Mouse (Mus musculus) spleen, adult 18-20 months (tissue): ENCODE results near the gene Siae.
A peak's percentile ranks its signal among the peaks of the same experiment; 100 is the strongest.

ENCODE experiments used
- DNase-seq, 2 experiments: peaks; one replicate each; pipeline ENCODE4 v3.0.0; 2022; ENCODE audit warnings: mixed read lengths in 2 of 2

Gene Siae

DNA sequence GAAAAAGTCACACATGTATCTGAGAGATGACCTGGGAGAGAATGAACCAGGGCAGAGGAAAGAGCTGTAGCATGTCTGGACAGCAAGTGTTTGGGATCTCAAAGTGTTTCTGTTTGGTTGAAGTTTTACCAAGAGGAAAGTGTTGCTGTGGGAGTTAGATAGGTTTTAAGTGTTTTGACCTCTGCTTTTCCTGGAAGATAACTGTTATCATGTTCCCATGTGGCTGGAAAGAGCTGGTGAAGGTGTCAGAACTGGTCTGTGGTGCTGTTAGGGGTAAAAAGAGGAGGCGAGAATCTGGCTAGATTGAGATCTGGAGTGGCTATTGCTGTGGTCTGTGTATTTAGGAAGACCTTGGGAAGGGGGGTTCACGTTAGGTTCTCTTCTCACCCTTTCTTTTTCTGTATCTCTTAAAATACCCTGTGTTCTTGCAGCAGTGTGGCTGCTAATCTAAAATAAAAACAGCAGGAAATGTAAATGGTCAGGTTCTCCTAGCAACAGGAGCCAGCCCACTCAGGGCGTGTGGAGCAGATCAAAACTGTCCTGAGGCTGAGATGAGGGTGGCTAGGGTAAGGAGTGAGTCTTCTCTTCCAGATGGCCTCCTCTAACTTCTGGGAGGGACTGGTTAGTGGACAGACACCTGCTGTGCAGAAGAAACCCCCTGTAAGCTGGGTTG lies 16.8 kb downstream of the Siae start:
- no peak for DNase-seq

DNA sequence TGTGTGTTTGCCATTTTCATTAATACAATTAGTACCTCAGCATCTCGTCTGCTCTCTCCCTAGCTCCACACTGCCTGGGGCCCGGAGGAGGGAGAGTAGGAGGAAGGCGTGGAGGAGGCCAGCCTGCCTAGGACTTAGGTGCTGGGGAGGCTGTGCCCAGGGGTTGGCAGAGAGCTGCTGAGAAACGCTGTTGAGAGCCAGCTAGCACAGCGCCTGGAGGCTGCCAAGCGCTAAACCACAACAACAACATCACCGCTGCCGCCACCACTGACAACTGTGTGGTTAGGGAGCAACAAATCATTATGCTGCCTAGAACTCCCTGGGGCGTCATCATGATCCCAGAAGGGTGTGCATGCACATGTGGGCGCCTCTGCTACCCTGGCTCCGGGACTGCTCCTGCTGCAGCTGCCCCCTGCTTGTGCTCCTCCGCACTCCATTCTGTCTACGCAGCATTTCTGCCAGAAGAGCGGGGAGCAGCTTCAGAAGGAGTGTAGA lies 21.0 kb downstream of the Siae start:
- DNase-seq: peak; percentile 40 to 52

DNA sequence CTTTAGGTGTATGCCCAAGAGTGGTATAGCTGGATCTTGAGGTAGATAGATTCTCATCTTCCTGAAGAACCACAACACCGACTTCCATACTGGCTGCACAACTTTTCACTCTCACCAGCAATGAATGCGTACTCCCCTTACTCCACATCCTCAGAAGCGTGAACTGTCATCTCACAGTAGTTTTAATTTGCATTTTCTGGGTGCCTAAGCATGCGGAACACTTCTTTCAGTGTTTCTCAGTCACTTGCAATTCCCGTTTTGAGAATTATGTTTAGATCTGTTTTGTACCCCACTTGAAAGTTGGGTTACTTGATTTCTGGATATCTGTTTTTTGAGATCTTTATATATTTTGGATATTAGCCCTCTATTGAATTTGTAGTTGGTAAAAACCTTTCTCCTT lies 28.1 kb downstream of the Siae start:
- DNase-seq: no peak

GRCm38 (mm10) chr9:37586718-37587117 lies 31.2 kb downstream of the Siae start:
- no peak for DNase-seq

DNA sequence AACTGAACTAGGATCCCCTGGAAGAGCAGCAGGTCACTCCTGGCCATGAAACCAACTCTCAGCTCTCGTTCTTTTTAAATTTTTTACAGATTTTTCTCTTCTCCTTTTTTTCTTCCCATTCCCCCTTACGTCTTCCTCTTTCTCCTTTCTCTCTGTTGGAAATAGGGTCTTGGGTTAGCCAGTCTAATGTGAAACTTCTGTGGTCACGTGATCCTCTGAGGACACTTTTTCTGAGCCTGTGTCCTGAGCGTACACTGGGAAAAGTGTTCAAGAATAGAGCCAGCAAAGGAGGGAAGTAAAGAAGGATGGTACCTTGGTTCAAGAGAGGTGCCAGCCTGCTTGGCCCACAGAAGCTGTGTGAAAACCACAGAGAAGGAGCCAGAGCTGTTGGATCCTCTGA lies 34.9 kb downstream of the Siae start:
- no peak for DNase-seq

DNA sequence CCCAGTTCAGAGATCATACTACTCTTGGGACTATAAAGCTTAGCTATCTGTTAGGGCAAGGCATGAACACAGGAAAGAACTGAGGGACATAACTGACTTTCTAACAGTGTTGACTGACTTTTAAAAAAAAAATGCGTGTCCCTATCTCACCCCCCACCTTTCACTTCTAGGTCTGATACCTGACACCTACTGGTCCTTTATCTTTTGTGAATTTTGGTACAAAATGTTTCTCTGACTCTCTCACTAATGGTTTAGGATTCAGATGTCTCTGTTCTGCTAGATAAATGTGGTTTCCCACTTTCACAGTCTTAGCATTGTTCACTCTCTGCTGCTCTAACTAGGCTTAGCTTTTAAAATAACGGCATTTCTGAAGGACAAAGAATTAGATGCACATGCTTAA lies 36.5 kb downstream of the Siae start:
- no peak for DNase-seq

DNA sequence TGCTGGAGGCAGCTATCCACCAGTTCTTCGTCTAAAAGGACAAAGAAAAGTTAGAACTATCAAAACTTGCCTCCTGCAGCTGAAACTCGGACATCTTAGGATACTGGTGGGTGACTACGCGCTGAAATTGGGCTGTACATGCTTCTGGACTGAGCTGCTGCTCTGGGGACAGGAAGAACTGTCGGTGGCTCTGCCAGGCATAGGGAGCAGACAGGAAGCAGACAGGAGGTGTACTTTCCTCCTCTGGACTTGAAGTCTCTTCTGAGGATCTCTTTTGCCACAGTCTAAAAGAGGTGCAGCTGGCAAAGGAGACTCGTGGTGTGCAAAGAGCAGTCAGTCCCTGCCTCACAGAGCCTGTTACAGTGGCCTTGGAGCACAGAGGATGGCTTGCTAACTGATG lies 37.1 kb downstream of the Siae start:
- no peak for DNase-seq

DNA sequence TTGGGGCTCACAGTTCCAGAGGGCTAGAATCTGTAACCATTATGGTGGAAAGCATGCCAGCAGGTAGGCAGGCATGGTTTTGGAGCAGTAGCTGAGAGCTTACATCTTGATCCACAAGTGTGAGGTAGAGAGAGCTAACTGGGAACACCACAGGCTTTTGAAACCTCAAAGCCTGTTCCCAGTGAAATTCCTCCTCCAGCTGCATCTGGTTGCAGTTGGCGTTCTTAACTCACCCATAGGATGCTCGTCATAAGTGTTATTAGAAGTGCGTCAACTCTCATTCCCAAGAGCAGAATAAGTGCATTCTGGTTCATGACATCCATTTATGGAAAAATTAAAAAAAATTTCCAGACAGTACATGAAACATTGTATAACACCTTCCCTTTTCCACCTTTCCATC lies 38.2 kb downstream of the Siae start:
- DNase-seq: no peak

GRCm38 (mm10) chr9:37595570-37595969 lies 40.1 kb downstream of the Siae start:
- no peak for DNase-seq

DNA sequence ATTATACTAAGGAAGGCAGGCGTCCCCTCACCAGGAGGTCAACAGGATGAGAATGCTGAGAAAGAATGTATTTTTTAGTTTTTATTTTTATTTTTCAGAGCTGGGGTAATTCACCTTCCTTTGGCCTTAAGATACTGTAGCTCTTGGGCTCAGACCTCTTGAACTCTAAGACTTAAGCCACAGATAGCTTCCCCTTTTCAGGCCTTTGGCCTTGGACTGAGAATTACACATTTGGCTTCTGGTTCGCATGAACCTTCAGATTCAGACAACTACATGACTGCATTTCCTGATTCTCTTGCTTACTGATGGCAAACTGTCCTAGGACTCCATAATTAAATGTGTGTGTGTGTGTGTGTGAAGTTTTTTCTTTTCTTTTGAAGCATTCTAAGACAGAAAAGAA lies 43.1 kb downstream of the Siae start:
- no peak for DNase-seq

GRCm38 (mm10) chr9:37600538-37601205 lies 45.2 kb downstream of the Siae start:
- no peak for DNase-seq

- no peak for DNase-seq
Measured at GRCm38 (mm10) chr9:37605089-37605488, 49.6 kb downstream of the Siae start.

DNA sequence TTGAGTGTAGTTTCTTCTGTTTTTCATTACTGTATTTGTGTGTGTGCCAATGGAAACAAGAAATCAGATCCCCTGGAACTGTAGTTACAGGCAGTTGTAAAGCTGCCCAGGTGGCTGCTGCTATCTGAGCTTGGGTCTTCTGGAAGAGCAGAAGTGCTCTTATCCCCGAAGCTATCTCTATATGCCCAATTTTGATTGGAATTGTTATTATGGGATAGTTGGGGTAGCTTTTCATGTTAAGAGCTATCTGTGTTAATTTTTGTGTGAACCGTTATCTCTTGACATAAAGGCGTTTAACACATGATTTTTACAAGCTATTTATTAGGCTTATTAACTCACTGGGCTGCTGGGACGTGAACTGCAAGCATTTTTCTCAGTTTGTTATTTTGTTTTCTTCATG lies 54.1 kb downstream of the Siae start:
- no peak for DNase-seq

DNA sequence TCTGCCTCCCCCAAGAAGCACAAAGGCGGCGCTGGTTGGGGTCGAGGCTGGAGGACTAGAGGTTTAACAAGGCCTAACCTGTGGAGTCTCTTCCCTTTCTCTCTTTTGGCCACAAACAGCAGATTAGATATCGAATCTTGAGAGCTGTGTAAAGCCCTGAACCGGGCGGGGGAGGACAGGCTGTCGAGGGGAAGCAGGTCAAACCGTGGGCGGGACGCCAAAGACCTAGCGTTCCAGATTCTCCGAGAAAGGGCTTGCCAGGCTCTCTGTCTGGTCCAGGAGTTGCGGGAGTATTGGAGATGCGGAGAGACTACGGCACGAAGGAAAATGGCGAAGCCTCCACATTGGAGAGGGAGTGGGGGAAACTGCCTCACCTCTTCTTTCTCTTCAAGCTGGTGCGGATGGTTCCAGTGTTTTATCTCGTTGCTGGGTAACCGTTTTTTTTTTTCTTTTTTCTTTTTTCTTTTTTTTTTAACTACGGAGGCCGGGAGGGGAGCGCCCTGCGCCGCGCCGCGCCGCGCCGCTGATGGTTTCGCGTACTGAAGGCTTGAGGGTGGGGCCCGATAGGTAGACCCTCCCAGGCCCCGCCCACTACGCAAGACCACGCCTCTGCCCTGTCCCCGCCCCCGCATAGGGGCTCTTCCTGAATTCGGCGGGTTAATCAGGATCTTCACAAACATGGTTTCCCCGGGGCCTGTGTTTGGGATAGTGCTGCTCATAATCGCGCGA lies 57.8 kb downstream of the Siae start, which contains the start of gene Spa17:
Gene Spa17, minus strand, starts transcription at position 541 of the 729 bp plus-strand sequence.
- peak; percentile 86 to 91 for DNase-seq

DNA sequence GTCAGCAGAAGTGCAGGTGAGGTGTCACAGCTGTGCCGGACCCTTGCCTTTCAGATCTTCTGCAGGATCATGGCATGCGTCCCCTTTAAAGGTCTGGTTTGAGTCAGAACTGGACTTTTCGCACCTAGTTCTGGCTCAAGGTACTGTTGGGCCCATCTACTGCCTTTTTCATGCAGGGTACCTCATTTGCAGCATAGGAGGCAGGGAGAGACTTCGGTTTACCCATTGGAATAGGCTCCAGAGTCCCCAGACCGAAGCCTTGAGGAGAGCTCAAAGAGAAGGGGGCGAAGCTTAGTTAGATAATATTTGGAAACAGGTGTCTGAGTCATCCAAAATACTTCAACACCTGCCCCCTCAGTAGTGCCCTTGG lies 58.4 kb downstream of the Siae start:
- no peak for DNase-seq

DNA sequence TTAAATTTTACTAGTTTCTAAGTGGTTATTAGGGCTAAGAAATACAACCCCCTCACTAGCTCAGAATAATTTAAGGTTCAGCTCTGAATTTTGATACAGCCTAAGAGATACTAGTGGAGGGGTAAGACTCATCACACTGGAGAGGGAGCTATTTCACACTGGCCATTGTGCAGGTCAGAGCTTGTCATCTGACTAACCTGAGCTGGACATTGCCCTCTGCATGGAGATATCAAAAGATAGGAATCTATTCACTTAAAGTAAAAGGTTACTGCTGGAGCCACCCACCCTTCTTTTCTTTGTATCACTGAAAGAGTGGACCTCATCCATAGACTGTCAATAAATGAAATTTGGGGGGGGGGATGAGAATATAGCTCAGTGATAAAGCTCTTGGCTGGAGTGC lies 58.8 kb downstream of the Siae start:
- no peak for DNase-seq

GRCm38 (mm10) chr9:37615220-37615619 lies 59.7 kb downstream of the Siae start:
- DNase-seq: no peak

DNA sequence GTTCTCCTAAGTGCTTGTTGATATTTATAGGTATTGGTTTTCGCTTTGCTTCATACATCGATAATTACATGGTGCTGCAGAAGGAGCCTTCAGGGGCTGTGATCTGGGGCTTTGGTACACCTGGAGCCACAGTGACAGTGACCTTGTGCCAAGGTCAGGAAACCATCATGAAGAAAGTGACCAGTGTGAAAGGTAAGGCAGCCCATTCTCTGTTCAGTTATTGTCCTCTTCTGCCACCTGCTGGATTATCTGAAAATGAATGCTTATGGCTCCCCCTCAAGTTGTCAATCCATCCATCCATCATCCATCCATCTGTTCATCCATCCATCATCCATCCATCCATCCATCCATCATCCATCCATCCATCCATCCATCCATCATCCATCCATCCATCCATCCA lies 61.3 kb downstream of the Siae start:
- peak in 1 of 2 experiments; percentile 27 for DNase-seq

DNA sequence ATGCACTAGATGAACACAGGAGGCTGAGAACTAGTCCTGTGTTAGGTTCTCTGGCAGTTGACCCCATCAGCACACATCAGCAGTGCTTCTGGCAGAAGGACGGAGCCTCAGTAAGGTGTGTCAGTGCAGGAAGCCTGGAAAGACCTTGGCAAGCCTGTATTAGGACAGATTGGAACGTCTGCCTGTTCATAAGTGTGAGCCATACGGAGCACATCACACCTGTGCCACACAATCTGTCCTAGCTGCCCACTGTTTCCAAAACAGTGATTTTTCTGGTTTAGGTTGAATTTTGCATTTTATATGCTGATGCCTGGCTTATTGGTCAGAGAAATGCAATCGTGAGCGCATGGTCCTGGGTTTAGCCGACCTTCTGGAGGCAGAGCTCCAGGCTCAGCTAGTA lies 65.8 kb downstream of the Siae start:
- DNase-seq: no peak

GRCm38 (mm10) chr9:37623981-37624380 lies 68.5 kb downstream of the Siae start:
- DNase-seq: no peak

GRCm38 (mm10) chr9:37624502-37624901 lies 69.0 kb downstream of the Siae start:
- no peak for DNase-seq

- no peak for DNase-seq
Measured at GRCm38 (mm10) chr9:37625129-37625528, 69.6 kb downstream of the Siae start.

GRCm38 (mm10) chr9:37625641-37626040 lies 70.1 kb downstream of the Siae start:
- DNase-seq: no peak

DNA sequence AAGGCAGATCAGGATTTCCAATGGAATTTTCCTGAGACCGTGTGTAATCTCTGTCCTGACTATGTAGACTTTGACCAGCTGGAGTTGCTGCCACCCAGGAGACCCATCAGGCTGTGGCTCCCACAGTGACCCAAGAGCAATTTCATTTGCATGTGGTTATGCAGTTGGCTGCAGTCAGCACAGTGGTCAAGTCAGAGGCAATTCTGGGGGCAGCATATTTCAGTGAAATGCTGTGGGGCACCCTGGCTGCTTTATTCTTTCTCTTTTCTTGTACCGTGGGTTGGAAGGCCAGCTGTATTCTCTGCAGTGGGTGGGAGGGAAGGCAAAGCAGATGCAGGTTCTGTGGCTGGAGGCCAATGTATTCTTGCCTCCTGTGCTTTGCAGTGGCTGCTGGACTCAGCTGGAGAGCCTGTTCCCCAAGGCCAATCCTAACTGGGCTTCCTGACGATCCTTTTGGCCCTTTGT lies 70.6 kb downstream of the Siae start:
- DNase-seq: no peak
